Mouse (Mus musculus): ENCODE data around the gene Lpin3.

Gene Lpin3

GRCm38 (mm10) chr2:160881462-160882101 is 1.1 kb downstream of the Lpin3 start:
- CTCF ChIA-PET, result interaction anchor here (0.5 to 1.3 kb wide), 7 partner anchors 8 to 1495 kb away, joined by 3 to 6 read pairs (median 4); no protein-coding TSS in a partner anchor
- POLR2A ChIA-PET, result interaction anchor here in 3 of 4 experiments (0.6 to 1.2 kb wide), 6 partner anchors 8 to 234 kb away, joined by 3 to 4 read pairs (median 3); partner anchors contain the start of gene Plcg1 (in 1 of the 3)

DNA sequence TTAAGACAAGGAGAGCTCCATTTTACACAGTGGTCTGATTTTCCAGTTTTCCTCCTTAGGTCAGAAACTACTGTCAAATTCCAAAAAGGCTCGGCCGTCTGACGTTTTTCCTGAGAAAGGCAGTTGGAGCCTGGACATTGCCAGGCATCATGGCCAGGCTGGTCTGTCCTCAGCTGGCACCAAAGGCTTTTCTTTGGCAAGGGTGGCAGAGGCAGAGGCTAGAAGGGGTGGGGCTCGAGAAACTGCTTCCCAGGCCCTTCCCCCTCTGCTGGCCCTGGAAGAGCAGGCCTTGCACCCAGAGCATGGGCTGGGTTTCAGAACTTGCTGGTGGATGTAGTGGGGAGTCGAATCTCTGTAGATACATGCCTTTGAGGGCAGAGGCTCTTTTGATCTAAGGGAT is 2.0 kb downstream of the Lpin3 start:
- CTCF ChIA-PET, result interaction anchor here in 2 of 4 experiments (0.6 to 1.3 kb wide), 4 partner anchors 9 to 384 kb away, joined by 3 to 6 read pairs (median 4); no protein-coding TSS in a partner anchor
- POLR2A ChIA-PET, result interaction anchor here in 3 of 4 experiments (0.5 to 1.2 kb wide), 3 partner anchors 9 to 55 kb away, joined by 3 to 4 read pairs (median 3); no protein-coding TSS in a partner anchor

DNA sequence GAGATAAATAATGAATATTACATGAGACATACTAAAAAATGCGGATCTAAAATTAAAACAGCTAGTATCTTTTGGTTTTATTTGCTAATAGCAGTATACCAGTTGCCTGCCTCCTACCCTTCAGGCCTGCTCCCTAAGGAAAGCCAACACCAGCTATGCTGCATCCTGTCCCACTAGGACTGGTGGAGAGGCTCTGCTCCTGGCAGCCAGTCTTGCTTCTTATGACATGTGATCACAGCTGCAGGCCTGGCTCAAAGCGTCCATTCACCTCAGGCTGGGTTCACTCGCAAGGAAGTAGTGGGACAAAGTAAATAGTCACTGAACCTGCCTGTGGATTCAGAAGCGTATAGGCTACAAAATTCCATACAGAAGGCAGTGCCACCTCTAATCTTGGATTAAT is 3.4 kb downstream of the Lpin3 start:
- CTCF ChIA-PET, result interaction anchor here (1.0 to 3.5 kb wide), 14 partner anchors 8 to 305 kb away, joined by 3 to 26 read pairs (median 5); partner anchors contain the start of gene Zhx3 (in 1 of the 4)
- POLR2A ChIA-PET, result interaction anchor here in 1 of 4 experiments (1.6 kb wide), 1 partner anchor 25 kb away, joined by 4 read pairs; no protein-coding TSS in a partner anchor

GRCm38 (mm10) chr2:160884830-160885229 is 4.4 kb downstream of the Lpin3 start:
- POLR2A ChIA-PET, result interaction anchor here (0.6 to 1.6 kb wide), 9 partner anchors 12 to 272 kb away, joined by 3 to 8 read pairs (median 3); partner anchors contain the start of genes Plcg1 (in 1 of the 4) and Zhx3 (in 1 of the 4)
- CTCF ChIA-PET, result interaction anchor here (0.5 to 3.5 kb wide), 88 partner anchors 8 to 1855 kb away, joined by 3 to 26 read pairs (median 4); partner anchors contain the start of genes Zhx3 (in 2 of the 4) and Plcg1 (in 1 of the 4)

- ChIA-PET POLR2A (interaction anchor here in 2 of 4 experiments (1.0 kb wide), 2 partner anchors 10 to 230 kb away, joined by 3 to 4 read pairs; no protein-coding TSS in a partner anchor), CTCF (interaction anchor here in 3 of 4 experiments (0.9 to 3.5 kb wide), 8 partner anchors 12 to 288 kb away, joined by 3 to 26 read pairs (median 5); partner anchors contain the start of gene Plcg1 (in 1 of the 3))
These were observed 5.8 kb downstream of the Lpin3 start for GRCm38 (mm10) chr2:160886221-160886620.

- CTCF ChIA-PET, result interaction anchor here (0.7 to 1.6 kb wide), 8 partner anchors 9 to 309 kb away, joined by 3 to 7 read pairs (median 4); no protein-coding TSS in a partner anchor
- POLR2A ChIA-PET, result interaction anchor here in 2 of 4 experiments (0.6 to 1.5 kb wide), 7 partner anchors 10 to 248 kb away, joined by 3 to 5 read pairs (median 3); partner anchors contain the start of gene Zhx3 (in 1 of the 2)
These were observed 6.8 kb downstream of the Lpin3 start for GRCm38 (mm10) chr2:160887284-160887683.

- CTCF ChIA-PET, result interaction anchor here (0.6 to 1.6 kb wide), 11 partner anchors 8 to 309 kb away, joined by 3 to 7 read pairs (median 4); no protein-coding TSS in a partner anchor
- POLR2A ChIA-PET, result interaction anchor here in 2 of 4 experiments (0.6 to 1.5 kb wide), 10 partner anchors 9 to 248 kb away, joined by 3 to 5 read pairs (median 3); partner anchors contain the start of gene Zhx3 (in 1 of the 2)
These were observed 7.4 kb downstream of the Lpin3 start for GRCm38 (mm10) chr2:160887859-160888258.

- POLR2A ChIA-PET, result interaction anchor here in 1 of 4 experiments (0.8 kb wide), 1 partner anchor 9 kb away, joined by 3 read pairs; no protein-coding TSS in a partner anchor
These were observed 10.6 kb downstream of the Lpin3 start for GRCm38 (mm10) chr2:160891045-160891444.

DNA sequence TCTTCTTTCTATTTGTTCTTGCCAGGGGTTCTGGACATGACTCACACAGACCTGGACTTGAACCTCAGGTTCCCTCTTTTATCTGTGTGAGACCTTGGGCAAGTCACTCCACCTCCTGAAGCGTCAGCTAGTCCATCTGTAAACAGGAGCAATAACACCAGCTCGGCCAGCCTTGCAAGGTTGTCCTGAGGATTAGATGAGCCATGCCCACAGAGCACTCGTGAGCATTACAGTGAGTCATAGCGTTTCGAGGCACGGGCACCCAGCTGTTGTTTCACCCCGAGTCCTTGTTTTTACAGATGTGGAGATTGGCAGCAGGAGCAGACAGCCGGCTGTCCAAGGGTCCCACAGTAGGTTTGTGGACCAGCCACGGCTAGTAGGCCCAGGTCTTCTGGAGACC is 11.2 kb downstream of the Lpin3 start:
- ChIA-PET CTCF (no interaction called here), POLR2A (interaction anchor here in 1 of 4 experiments (0.8 kb wide), 1 partner anchor 10 kb away, joined by 3 read pairs; no protein-coding TSS in a partner anchor)

More at GRCm38 (mm10) chr2:160891045-160891444, 10.6 kb downstream of the Lpin3 start:
- CTCF ChIA-PET, result interaction anchor here in 1 of 4 experiments (1.0 kb wide), 1 partner anchor 43 kb away, joined by 3 read pairs; no protein-coding TSS in a partner anchor

- CTCF ChIA-PET, result interaction anchor here in 1 of 4 experiments (1.3 kb wide), 1 partner anchor 14 kb away, joined by 3 read pairs; no protein-coding TSS in a partner anchor
These were observed 21.4 kb downstream of the Lpin3 start for GRCm38 (mm10) chr2:160901656-160902412.

GRCm38 (mm10) chr2:160905301-160905700 is 24.8 kb downstream of the Lpin3 start:
- ChIA-PET POLR2A (interaction anchor here in 1 of 4 experiments (1.0 kb wide), 1 partner anchor 32 kb away, joined by 3 read pairs; no protein-coding TSS in a partner anchor), CTCF (interaction anchor here in 2 of 4 experiments (0.5 to 1.5 kb wide), 2 partner anchors 19 to 20 kb away, joined by 4 to 6 read pairs; no protein-coding TSS in a partner anchor)

More at GRCm38 (mm10) chr2:160901656-160902412, 21.4 kb downstream of the Lpin3 start:
- POLR2A ChIA-PET, result no interaction called here

GRCm38 (mm10) chr2:160906101-160906500 is 25.6 kb downstream of the Lpin3 start:
- ChIA-PET CTCF (interaction anchor here in 3 of 4 experiments (0.6 to 1.8 kb wide), 4 partner anchors 20 to 304 kb away, joined by 3 to 10 read pairs (median 4); no protein-coding TSS in a partner anchor), POLR2A (interaction anchor here in 3 of 4 experiments (1.0 to 1.8 kb wide), 4 partner anchors 11 to 31 kb away, joined by 3 to 6 read pairs (median 4); no protein-coding TSS in a partner anchor)

GRCm38 (mm10) chr2:160908607-160909006 is 28.1 kb downstream of the Lpin3 start:
- POLR2A ChIA-PET, result interaction anchor here in 2 of 4 experiments (0.8 to 2.1 kb wide), 8 partner anchors 10 to 541 kb away, joined by 3 to 6 read pairs (median 3); partner anchors contain the start of gene Top1 (in 1 of the 2)
- CTCF ChIA-PET, result interaction anchor here in 3 of 4 experiments (0.7 to 1.9 kb wide), 4 partner anchors 9 to 455 kb away, joined by 3 to 6 read pairs (median 4); no protein-coding TSS in a partner anchor

- ChIA-PET CTCF (interaction anchor here in 2 of 4 experiments (0.6 to 1.4 kb wide), 3 partner anchors 23 to 321 kb away, joined by 3 to 6 read pairs (median 3); no protein-coding TSS in a partner anchor), POLR2A (interaction anchor here in 1 of 4 experiments (0.6 to 1.0 kb wide), 3 partner anchors 14 to 1163 kb away, joined by 3 to 4 read pairs (median 3); no protein-coding TSS in a partner anchor)
These were observed 30.2 kb downstream of the Lpin3 start for GRCm38 (mm10) chr2:160910633-160911032.

- ChIA-PET CTCF (interaction anchor here in 1 of 4 experiments (0.6 to 1.5 kb wide), 2 partner anchors 319 to 519 kb away, joined by 3 read pairs; no protein-coding TSS in a partner anchor), POLR2A (interaction anchor here in 2 of 4 experiments (0.6 to 1.4 kb wide), 5 partner anchors 9 to 328 kb away, joined by 3 to 4 read pairs (median 3); no protein-coding TSS in a partner anchor)
These were observed 31.2 kb downstream of the Lpin3 start for GRCm38 (mm10) chr2:160911558-160912201.

DNA sequence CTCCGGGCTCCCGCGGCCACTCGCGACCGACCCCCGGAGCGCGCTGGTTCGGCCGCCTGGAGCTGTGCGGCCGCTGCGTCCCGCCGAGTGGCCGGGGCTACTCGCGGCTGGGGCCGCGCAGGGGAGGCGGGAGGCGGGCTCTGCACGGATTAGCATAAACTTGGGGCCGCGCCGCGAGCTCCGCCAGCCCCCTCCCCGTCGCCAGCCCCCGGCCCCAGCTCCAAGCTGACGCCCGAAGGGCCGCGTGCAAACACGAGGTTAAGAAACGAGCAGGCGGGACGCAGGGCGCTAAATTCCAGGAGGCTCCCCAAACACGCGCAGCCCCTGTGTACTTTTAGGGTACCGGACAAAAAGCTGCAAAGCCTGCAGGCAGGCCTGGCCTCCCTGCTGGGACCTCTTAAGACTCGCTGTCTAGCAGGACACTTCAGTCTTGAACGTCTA is 31.8 kb downstream of the Lpin3 start, which contains the start of gene Emilin3:
Emilin3 (minus strand) TSS at position 98 of the 441 bp plus-strand sequence.
- POLR2A ChIA-PET, result interaction anchor here in 2 of 4 experiments (1.0 to 1.4 kb wide), 4 partner anchors 9 to 24 kb away, joined by 3 to 4 read pairs (median 3); no protein-coding TSS in a partner anchor
- CTCF ChIA-PET, result interaction anchor here in 1 of 4 experiments (0.9 to 1.5 kb wide), 2 partner anchors 22 to 319 kb away, joined by 3 read pairs; no protein-coding TSS in a partner anchor
